Mouse (Mus musculus) forebrain, embryonic 15.5 days (tissue): ENCODE results near the gene Frmd5. TPM values are rescaled to one million over a fixed set of nuclear protein-coding genes. Genes with fewer than 3 reads are reported as not detected.
A peak's percentile ranks its signal among the peaks of the same experiment; 100 is the strongest.

Experiments
- ATAC-seq: fragments of 200-750 bp; cut with Nextera tagmentation; replicated peaks from 2 replicates; pipeline ENCODE4 v1.8.0; 2017; ENCODE audit warnings: mild to moderate bottlenecking, moderate TSS enrichment, moderate library complexity
- H3K27ac ChIP-seq: fragments of 300-500 bp; sonication (generic); replicated peaks from 2 replicates; pipeline ENCODE4 v1.5.1; 2015; ENCODE audit warnings: mild to moderate bottlenecking, inconsistent platforms
- H3K27me3 ChIP-seq: fragments of 300-500 bp; sonication (generic); 2 replicates; pipeline ENCODE4 v1.6.1; 2015; ENCODE audit warnings: inconsistent platforms
- H3K36me3 ChIP-seq: fragments of 300-500 bp; sonication (generic); 2 replicates; pipeline ENCODE4 v1.6.1; 2015; ENCODE audit warnings: mild to moderate bottlenecking, inconsistent platforms
- H3K4me1 ChIP-seq: fragments of 300-500 bp; sonication (generic); 2 replicates; pipeline ENCODE4 v1.6.1; 2015; ENCODE audit warnings: inconsistent platforms
- H3K4me2 ChIP-seq: fragments of 300-500 bp; sonication (generic); replicated peaks from 2 replicates; pipeline ENCODE4 v1.6.1; 2015; ENCODE audit warnings: mild to moderate bottlenecking, inconsistent platforms
- H3K4me3 ChIP-seq: fragments of 300-500 bp; sonication (generic); 2 replicates; pipeline ENCODE4 v1.5.1; 2015; ENCODE audit warnings: mild to moderate bottlenecking, inconsistent platforms
- H3K9ac ChIP-seq: fragments of 300-500 bp; sonication (generic); replicated peaks from 2 replicates; pipeline ENCODE4 v1.6.1; 2015; ENCODE audit warnings: mild to moderate bottlenecking, inconsistent platforms
- H3K9me3 ChIP-seq: fragments of 300-500 bp; sonication (generic); 2 replicates; pipeline ENCODE4 v1.6.1; 2016; ENCODE audit warnings: inconsistent platforms
- WGBS: fragments of 180-500 bp; shearing (Covaris S2); methylation state at CpG from one replicate; pipeline ENCODE4 v1.1.7; 2015; ENCODE audit warnings: mixed read lengths; 5-methylcytosine and 5-hydroxymethylcytosine counted together
- polyA plus RNA-seq: library from polyadenylated mRNA; unstranded; fragments of >200 nt; fragmentation: Nextera tagmentation; extraction: Ambion mirVana; gene quantifications from 2 replicates; pipeline ENCODE4 v1.2.1, GENCODE M21; 2015

The Frmd5 gene
- polyA plus RNA-seq, 1 experiment from 2014 or later, result 37.5 TPM

- H3K9me3 ChIP-seq, result no peaks in the 10 kb centered on the region
- no peak overlapping the region for H3K9ac ChIP-seq
- H3K4me3 ChIP-seq, result no peak overlapping the region
- 0 out of 2 replicates have a peak, but pooled peaks have one; percentile 48 for ATAC-seq
- 0 out of 2 replicates have a peak overlapping the region, but pooled peaks have one; percentile 10 for H3K4me2 ChIP-seq
- H3K27ac ChIP-seq, result peak overlapping the region; percentile 32
- H3K27me3 ChIP-seq, result no peaks in the 10 kb centered on the region
- H3K4me1 ChIP-seq, result peaks cover 14% of the 10 kb centered on the region
- no peaks in the 10 kb centered on the region for H3K36me3 ChIP-seq
- WGBS, result 40% methylated on average over 6 of the region's 6 CpGs
Measured at GRCm38 (mm10) chr2:121676951-121677648, 129.8 kb downstream of the Frmd5 start.

DNA sequence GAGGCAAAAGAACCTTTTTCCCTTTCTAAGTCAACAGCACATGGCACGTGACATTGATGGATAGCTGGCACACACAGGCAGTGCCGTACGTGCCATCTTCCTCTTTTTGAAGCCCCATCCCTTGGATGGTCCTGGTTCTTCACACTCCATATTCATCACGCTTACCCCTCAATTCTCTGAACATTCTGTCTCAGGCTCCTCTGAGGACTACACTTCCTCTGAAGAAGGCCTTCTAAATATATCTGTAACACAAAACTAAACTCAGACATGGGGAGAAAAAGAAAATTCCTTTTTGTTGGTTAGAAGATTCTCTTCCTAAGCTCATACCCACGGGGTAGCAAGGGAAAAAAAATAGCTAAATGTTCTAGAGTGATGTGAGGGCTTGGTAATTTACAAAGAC, 131.0 kb downstream of the Frmd5 start:
- ATAC-seq, result no peak
- Histone ChIP-seq H3K4me1 (peaks cover 14% of the 10 kb centered on the region), H3K9ac (no peak overlapping the region)

GRCm38 (mm10) chr2:121675136-121675535, 131.8 kb downstream of the Frmd5 start:
- no peak for ATAC-seq
- H3K27me3 ChIP-seq, result no peaks in the 10 kb centered on the region
- H3K4me3 ChIP-seq, result no peak overlapping the region
- H3K36me3 ChIP-seq, result no peaks in the 10 kb centered on the region
- 71% methylated on average over 3 of the region's 3 CpGs for WGBS
- H3K4me2 ChIP-seq, result no peak overlapping the region
- no peak overlapping the region for H3K9ac ChIP-seq
- H3K9me3 ChIP-seq, result no peaks in the 10 kb centered on the region
- H3K27ac ChIP-seq, result no peak overlapping the region
- peaks cover 14% of the 10 kb centered on the region for H3K4me1 ChIP-seq

More for the DNA sequence above, 131.0 kb downstream of the Frmd5 start:
- 86% methylated on average over 5 of the region's 5 CpGs for WGBS
- no peaks in the 10 kb centered on the region for H3K9me3 ChIP-seq
- H3K27me3 ChIP-seq, result no peaks in the 10 kb centered on the region
- no peak overlapping the region for H3K4me2 ChIP-seq
- no peak overlapping the region for H3K4me3 ChIP-seq
- no peaks in the 10 kb centered on the region for H3K36me3 ChIP-seq
- H3K27ac ChIP-seq, result no peak overlapping the region

GRCm38 (mm10) chr2:121674211-121674610, 132.7 kb downstream of the Frmd5 start:
- WGBS, result 42% methylated on average over 8 of the region's 8 CpGs
- no peak for ATAC-seq
- Histone ChIP-seq H3K4me1 (peaks cover 14% of the 10 kb centered on the region), H3K4me2 (no peak overlapping the region), H3K36me3 (no peaks in the 10 kb centered on the region), H3K27ac (no peak overlapping the region), H3K4me3 (no peak overlapping the region), H3K27me3 (no peaks in the 10 kb centered on the region), H3K9ac (no peak overlapping the region), H3K9me3 (no peaks in the 10 kb centered on the region)

DNA sequence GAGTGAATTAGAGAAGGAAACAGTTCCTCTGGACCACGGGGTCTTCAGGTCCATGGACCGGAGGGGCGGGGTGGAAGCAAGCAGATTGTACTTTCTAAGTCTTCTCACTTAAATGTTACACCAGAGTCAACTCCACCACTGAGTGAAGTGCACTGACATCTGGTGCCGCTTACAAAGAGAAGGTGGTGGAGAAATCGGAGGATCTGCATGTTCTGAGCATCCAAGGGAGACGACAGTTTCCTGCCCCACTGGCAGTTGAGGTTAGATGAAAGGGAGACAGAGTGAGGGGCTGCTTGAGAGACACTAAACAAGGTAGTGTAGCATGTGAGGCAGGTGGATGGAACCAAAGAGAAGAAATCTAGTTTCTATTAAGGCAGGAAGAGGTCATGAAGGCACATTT, 137.0 kb downstream of the Frmd5 start:
- Histone ChIP-seq H3K4me1 (peaks cover 4% of the 10 kb centered on the region; the same call in 1 of the 2 replicates), H3K4me2 (no peak overlapping the region), H3K27ac (no peak overlapping the region), H3K9me3 (no peaks in the 10 kb centered on the region), H3K9ac (no peak overlapping the region), H3K4me3 (no peak overlapping the region), H3K36me3 (no peaks in the 10 kb centered on the region), H3K27me3 (no peaks in the 10 kb centered on the region)
- 89% methylated on average over 6 of the region's 6 CpGs for WGBS
- ATAC-seq, result no peak

DNA sequence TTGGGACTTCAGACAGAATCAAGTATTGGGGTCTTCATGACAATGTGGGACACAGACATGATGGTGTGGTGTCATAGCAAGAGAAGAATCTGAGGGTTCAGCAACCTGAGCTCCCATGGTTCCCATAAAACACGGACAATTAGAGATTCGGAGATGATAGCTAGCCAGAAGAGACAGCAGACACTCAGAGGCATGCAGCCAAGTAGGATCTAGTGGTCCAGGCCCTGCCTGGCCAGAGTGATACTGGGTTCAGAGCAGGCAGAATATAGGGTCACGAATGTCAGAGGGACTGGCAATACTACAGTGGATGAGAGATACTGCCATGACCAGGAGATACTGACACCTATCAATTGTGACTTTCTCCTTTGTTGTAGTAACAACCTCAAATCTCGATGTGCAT, 138.6 kb downstream of the Frmd5 start:
- Histone ChIP-seq H3K27ac (no peak overlapping the region), H3K4me1 (0 out of 2 replicates have a peak, but pooled peaks cover 3% of the 10 kb centered on the region), H3K36me3 (no peaks in the 10 kb centered on the region), H3K9ac (no peak overlapping the region), H3K4me2 (no peak overlapping the region), H3K9me3 (no peaks in the 10 kb centered on the region), H3K27me3 (no peaks in the 10 kb centered on the region), H3K4me3 (no peak overlapping the region)
- ATAC-seq, result no peak
- 89% methylated on average over 4 of the region's 4 CpGs for WGBS

DNA sequence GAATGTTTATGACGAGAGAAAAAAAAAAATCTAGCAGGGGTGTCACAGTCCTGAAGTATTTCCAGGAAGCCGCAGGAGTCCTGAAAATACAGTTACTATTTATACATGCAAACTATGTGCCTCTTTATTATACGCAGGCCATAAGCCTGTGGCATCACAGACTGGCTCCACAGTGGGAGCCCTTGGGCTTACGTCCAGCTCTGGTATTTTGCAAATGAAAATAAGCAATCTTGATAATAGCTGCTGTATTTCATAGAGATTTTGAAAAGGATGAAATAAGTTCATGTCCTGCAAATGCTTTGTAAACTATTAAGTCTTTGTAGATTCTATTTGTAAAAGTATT, 145.8 kb downstream of the Frmd5 start:
- H3K27me3 ChIP-seq, result no peaks in the 10 kb centered on the region
- 22% methylated on average over 4 of the region's 4 CpGs for WGBS
- H3K9ac ChIP-seq, result no peak overlapping the region
- no peaks in the 10 kb centered on the region for H3K9me3 ChIP-seq
- H3K27ac ChIP-seq, result peak overlapping the region; percentile 68; the same call in 1 of the 2 replicates
- ATAC-seq, result peak; percentile 23; the same call in 1 of the 2 replicates
- no peaks in the 10 kb centered on the region for H3K36me3 ChIP-seq
- no peak overlapping the region for H3K4me2 ChIP-seq
- H3K4me3 ChIP-seq, result no peak overlapping the region
- H3K4me1 ChIP-seq, result peaks cover 24% of the 10 kb centered on the region

DNA sequence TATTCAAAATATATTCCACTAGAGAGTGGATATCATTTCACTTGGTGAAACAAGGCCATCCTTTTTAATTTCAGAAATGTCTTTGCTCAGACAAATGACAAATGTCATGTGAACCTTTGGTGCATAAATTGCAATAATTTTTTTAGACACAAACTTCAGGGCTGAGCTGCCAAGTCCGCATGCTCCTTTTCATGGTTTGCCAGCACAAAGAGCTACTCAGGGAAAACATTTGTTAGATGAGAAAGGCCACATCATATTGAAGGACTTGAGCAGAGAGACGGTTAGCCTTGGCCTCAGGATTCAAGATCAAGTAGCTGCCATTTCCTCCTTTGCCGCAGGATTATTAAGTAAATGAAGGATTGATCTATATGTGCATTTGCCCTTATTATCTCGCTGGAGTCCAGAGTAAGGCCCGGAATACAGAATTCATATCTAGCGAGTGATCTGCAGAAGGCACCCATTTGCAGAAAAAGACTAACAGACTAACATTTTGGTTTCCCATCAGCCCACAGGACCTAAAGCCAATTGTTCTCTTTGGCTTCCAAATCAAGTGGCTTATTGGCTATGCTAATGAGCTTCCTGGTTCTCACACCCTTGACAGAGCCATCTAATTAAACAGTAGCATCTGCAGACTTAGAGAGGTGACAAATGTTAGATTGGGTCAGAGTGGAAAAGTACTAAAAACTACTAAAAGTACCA, 146.3 kb downstream of the Frmd5 start:
- Histone ChIP-seq H3K27me3 (no peaks in the 10 kb centered on the region), H3K4me3 (no peak overlapping the region), H3K27ac (peak overlapping the region; percentile 68), H3K4me2 (no peak overlapping the region), H3K9ac (no peak overlapping the region), H3K4me1 (peaks cover 24% of the 10 kb centered on the region), H3K36me3 (no peaks in the 10 kb centered on the region), H3K9me3 (no peaks in the 10 kb centered on the region)
- peak; percentile 67 for ATAC-seq
- WGBS, result 46% methylated on average over 6 of the region's 6 CpGs

- Histone ChIP-seq H3K36me3 (no peaks in the 10 kb centered on the region), H3K9me3 (no peaks in the 10 kb centered on the region), H3K4me2 (no peak overlapping the region), H3K27ac (no peak overlapping the region), H3K4me1 (peaks cover 23% of the 10 kb centered on the region), H3K4me3 (no peak overlapping the region), H3K27me3 (no peaks in the 10 kb centered on the region), H3K9ac (no peak overlapping the region)
- ATAC-seq, result no peak
- 88% methylated on average over 4 of the region's 4 CpGs for WGBS
Measured at GRCm38 (mm10) chr2:121659350-121659749, 147.5 kb downstream of the Frmd5 start.

DNA sequence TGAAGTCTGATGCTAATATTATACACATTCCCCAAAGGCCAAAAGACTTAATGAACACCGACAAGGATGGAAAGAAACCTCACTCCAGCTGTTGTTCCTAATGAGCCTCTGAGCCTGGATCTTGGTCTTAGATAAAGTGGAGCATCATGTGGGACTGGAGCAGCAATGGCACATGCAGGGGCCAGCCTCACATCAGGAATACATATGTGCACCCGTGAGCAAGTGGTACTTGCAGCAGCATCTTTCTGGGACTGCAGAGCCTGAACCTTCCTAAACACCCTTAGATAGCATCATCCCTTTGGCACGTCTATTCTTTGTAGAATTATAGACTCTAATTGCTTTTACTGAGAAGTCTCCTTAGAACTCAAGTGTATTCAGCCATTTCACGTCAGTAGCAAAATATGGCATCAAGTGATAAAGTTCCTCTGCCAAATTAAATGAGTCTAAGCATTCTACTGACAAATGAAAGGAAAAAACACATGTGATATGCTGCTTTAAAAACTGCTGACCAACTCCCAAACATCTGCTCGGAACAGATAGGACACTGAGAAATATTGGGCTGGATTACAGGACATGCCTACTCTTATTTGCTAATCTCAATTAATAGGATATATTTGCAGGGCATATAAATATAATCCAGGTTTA, 148.6 kb downstream of the Frmd5 start:
- Histone ChIP-seq H3K9ac (no peak overlapping the region), H3K27ac (no peak overlapping the region), H3K4me2 (no peak overlapping the region), H3K4me1 (peaks cover 21% of the 10 kb centered on the region), H3K4me3 (no peak overlapping the region), H3K27me3 (no peaks in the 10 kb centered on the region), H3K9me3 (no peaks in the 10 kb centered on the region), H3K36me3 (no peaks in the 10 kb centered on the region)
- 75% methylated on average over 5 of the region's 5 CpGs for WGBS
- ATAC-seq, result no peak

DNA sequence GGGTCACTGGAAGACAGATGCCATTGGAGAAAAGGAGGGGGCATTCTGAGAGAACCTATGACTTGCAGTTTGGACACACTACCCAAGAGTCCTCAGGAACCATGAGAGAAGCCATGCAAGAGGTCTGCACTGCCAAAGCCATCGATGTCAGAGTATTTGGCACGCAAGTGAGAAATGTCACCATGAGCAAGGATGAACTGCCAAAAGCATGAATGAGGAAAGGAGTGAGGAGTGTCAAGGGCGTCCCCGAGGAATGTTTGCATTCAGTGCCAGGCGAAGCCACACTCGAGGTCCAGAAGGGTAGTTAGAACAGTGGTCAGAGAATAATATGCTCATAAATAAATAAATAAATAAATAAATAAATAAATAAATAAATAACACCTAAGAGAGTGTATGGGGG, 150.9 kb downstream of the Frmd5 start:
- H3K9me3 ChIP-seq, result no peaks in the 10 kb centered on the region
- no peak overlapping the region for H3K9ac ChIP-seq
- H3K27me3 ChIP-seq, result no peaks in the 10 kb centered on the region
- 92% methylated on average over 6 of the region's 6 CpGs for WGBS
- H3K27ac ChIP-seq, result no peak overlapping the region
- no peak for ATAC-seq
- H3K36me3 ChIP-seq, result no peaks in the 10 kb centered on the region
- H3K4me1 ChIP-seq, result peaks cover 14% of the 10 kb centered on the region
- no peak overlapping the region for H3K4me2 ChIP-seq
- H3K4me3 ChIP-seq, result no peak overlapping the region

DNA sequence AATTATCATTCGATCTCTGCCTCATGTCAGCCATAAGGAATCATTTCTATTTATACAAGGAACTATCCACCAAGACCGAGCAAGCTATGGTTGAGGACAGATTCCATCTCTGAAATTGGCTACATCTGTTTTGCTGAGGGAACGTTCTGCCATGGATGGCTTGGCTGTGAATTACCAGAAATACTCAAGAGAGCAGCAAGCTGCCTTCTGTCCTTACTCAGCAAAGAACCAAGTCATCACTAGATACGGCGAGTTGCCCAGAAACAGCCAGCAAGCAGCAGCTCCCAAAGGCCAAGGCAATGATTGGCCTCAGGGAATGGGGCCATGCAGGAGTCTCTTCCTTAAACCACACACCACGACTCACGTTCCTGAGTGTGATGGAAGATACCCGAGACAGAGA, 151.8 kb downstream of the Frmd5 start:
- no peak overlapping the region for H3K4me3 ChIP-seq
- no peak overlapping the region for H3K4me2 ChIP-seq
- ATAC-seq, result no peak
- no peaks in the 10 kb centered on the region for H3K27me3 ChIP-seq
- no peaks in the 10 kb centered on the region for H3K9me3 ChIP-seq
- H3K36me3 ChIP-seq, result no peaks in the 10 kb centered on the region
- 84% methylated on average over 8 of the region's 8 CpGs for WGBS
- H3K9ac ChIP-seq, result no peak overlapping the region
- peaks cover 8% of the 10 kb centered on the region for H3K4me1 ChIP-seq
- H3K27ac ChIP-seq, result no peak overlapping the region
